Mouse (Mus musculus) adrenal gland, adult 2 months (tissue): Measurements from ENCODE around the gene Sbp. TPM values are rescaled to one million over a fixed set of nuclear protein-coding genes. Genes with fewer than 3 reads are reported as not detected.
"Not testable (repeated sequence)": the region's sequence is repeated elsewhere in the genome, so short reads cannot be mapped to it uniquely, and the experiment has no call there.

Experiments
- DNase-seq: peaks from one replicate; pipeline ENCODE4 v3.0.0; 2021
- long read RNA-seq: library from polyadenylated mRNA; stranded (forward); transcript quantifications from one replicate; pipeline ENCODE4 v2.0.0, GENCODE M21; 2021
- polyA plus RNA-seq: library from polyadenylated mRNA; depleted of rRNA; stranded (reverse); fragments of >200 nt; gene quantifications from 2 replicates; pipeline ENCODE4 v1.2.3, GENCODE M21; 2012; rRNA removed
- total RNA-seq, 2 experiments: library from RNA; stranded (reverse); gene quantifications; 2 replicates each; pipeline ENCODE4 v1.2.3; 2021

Gene Sbp
- not detected for total RNA-seq
- polyA plus RNA-seq, result not detected in 2 replicates
- long read RNA-seq, result 0 reads

DNA sequence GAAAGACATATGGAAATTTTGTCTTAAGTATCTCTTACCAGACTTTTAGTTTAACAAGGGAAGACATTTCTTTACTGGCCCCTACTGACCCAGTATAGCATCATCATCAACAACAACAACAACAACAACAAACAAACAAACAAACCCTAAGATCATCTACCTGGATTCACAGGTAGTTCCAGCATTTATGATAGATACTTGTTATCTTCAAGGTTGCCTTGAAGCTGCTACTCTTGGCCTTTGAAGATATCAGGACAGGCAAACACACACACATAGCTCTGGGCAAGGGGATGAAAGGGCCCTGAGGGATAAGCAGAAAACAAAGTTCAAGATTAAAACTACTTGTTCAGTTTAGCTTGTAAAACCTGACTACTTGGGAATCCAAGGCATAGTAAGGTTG, at the start of gene Sbp:
Gene Sbp (plus strand): TSS at position 301 of the 400 bp plus-strand sequence.
- DNase-seq, result no peak

GRCm38 (mm10) chr17:23917158-23917557, 24.3 kb upstream of the Sbp start, which contains the start of gene Dcpp3:
TSS of gene Dcpp3 (plus strand) at chr17:23917458.
- DNase-seq, result not testable (repeated sequence)

DNA sequence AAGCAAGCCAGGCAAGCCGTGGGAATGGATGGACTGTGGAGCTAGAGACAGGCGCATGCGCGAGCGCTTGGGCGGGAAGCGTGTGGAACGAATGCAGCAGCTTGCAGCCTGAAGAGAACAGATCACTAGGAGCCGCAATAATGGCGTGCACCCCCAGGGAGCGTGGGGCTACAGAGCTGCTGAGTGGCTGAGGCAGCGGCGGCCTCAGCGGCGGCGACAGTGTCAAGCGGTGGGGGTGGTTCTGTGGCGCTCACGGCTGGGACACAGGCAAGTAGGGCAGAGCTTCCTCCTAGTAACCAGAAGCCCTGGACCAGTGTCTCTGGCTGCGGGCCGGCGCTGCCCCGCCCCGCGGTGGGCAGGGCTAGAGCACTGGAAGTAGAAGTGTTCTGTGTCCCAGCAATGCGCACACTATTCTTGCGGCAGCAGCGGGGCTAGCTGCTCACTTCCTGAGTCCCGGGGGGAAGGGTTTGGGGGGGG, 16.9 kb upstream of the Sbp start:
- peak; percentile 96 for DNase-seq

DNA sequence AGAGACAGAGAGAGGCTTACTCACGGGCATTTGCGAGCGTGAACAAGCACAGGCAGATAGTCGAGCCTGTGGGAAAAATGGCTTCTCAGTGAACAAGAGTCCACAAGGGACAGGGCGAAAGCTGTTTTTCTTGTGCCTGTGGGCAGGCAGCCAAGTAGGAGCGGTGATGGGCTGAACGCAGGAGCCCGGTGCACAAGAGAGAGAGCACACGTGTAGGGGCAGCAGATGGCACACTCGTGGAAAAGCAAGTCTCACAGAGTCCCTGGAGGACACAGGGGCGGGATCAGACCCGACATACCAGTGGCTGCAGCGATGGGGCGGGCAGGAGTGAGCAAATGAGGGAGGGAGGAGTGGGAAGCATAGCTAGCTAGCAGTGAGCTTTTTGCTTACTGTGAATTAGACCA, 16.4 kb upstream of the Sbp start:
- peak; percentile 76 for DNase-seq

DNA sequence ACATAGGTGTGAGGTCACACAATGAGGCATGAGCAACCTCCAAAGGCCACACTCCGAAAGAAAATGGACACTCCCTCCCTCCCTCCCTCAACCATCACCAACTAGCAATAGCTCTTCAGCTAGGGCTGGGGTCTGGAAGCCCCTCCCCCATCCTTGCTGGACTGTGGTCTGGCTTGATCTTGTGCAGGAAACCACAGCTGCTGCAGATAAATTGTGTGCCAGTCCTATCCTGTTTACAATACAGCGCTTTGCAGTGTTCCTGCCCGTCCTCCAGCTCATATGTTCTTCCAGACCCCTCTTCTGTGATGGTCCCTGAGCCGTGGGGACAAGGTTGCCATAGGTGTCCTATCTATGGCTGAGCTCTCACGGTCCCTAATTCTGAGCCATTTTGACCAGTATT, 10.3 kb upstream of the Sbp start:
- no peak for DNase-seq

- DNase-seq, result not testable (repeated sequence)
These were observed 6.0 kb downstream of the Sbp start for GRCm38 (mm10) chr17:23947486-23947885.

DNA sequence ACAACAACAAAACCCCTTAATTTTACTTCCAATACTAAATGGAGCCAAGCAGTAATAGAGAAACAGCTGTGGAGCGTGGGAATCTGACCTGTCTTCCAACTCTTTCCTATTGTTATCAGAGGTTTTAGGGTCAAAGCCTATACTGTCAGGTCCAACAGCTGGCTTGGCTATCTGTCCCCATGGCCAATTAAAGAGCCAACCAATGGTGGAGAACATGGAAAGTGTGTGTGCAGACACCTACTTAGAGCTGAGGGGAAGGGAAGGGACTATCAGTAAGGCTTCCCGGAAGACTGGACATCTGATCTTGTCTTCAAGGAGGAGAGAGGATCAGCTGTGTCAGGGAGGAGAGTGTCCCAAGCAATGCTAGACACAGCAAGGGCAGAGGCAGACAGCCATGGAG, 7.6 kb downstream of the Sbp start:
- no peak for DNase-seq

DNA sequence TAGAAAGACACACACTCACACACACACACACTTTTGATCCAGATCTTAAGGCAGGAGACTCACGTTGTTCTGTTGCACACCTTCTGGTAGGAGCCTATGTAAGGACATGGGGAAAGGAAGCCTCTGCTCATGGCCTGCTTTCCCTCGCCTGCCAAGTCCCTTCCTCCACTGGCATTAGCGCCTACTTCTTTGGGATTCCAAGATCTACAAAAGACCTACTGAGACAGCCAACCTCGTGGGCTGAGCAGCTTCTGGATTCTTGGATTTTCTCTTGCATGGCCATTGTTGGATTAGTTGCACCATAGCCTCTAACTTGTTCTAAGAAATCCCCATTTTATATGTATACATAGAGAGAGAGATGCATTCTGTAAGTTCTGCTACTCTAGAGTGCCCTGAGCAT, 9.4 kb downstream of the Sbp start:
- not testable (repeated sequence) for DNase-seq

DNA sequence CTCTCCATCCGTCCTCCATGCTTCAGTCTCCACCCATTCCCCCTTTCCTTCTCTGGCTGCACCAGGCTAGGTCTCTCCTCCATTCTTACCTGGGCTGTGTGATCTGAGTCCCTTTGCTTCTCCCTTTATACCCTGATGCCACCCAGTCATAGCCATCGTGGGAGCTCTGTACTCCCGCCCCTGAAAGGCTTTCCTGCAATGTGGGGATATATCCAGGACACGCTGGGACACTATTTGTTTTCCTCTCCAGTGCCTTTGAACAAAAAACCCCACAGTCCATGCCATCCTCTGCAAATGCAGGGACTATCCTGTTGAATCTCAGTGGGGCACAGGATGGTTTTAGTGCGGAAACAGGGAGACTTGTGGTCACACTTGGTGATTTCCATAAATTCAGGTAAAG, 13.7 kb downstream of the Sbp start, which contains the start of gene Sbpl:
Gene Sbpl (minus strand): TSS at position 101 of the 400 bp plus-strand sequence.
- DNase-seq, result no peak

DNA sequence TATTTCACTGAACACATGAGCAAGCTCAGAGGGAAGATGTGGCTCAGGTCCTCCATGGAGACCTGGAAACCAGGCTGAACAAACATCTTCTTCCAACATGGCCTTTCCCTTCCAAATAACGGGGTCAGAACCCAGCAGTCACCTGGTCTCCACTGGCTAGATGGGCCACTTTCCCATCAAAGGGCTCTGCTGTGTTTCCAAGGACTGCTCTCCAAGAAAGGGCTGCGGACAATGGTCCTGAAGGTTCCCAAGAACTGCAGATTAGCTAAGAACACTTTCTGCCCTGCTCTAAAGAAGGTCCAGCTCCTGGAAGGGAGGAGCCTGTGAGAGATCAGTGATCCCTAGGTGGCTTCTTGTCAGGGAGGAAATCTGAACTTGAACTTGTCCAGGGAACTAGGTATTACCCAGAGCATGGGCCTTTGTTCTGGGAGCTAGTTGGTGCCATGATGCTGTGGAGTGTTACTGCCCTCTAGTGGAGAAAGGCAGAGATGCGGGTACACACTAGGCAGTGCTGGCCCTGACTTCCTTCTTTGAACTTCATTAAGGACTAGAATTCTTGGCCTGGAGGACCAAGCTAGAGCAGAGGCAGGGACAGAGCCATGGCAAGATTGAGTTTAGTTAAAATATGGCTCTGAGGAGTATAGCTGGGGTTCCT, 18.7 kb downstream of the Sbp start:
- DNase-seq, result peak; percentile 76

DNA sequence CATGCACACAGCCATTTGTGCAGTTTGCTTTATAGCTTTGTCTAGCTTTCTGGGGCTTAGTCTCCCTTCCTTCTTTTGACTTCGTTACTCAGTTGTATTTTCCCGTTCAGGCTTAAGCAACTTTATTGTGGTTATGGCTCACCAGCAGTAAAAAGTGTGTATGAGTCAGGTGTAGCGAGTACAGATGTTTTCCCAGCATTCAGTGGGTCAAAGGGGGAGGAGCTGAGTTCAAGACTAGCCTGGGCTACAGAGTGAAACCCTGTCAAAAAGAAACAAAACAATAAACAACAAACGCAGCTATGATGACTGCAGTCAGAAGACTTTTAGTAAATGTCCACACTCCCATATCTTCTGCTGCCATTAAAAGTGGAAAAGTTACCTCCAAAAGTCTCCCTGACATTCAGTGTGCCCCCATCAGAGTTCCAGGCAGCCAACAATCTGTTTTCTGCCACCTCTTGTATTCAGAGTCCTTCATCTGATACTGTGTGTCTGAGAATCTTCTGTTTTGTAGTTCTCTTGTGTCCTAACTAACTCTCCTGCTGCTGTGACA, 20.2 kb downstream of the Sbp start:
- no peak for DNase-seq

- no peak for DNase-seq
These were observed 24.4 kb downstream of the Sbp start for GRCm38 (mm10) chr17:23965805-23966425.

DNA sequence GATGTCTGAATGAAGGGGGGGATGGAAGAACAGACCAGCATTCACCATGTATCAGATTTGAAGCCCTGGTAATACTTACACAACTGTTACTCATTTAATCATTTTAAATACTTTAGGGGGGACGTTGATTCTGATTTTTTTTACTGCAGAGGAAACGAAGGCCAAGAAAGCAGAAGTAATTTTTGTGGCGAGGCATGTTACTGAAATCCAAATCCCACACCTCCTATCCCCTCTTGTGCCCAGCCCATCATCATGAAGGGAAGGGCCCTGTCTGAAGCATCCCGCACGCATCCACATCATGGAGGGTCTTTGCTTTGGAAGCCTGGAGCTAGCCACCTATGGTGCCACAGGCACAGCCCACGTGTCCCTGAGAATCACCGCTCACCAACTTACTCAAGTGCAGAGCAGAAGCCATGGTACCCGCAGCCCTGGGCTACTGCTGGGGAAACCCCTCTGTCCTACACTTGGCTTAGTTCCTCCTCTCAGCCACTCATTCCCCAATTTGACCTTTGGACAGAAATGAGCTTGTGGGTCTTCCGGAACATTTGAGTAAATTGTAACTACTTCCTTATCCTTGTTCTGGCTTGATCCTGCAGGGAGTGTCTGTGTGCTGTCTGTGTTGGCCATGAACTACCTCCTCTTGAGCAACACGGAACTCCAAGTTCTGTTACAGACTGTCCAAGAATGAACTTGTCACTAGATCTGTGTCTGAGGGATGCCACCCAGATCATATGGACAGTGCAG, 25.4 kb downstream of the Sbp start:
- no peak for DNase-seq

GRCm38 (mm10) chr17:23968780-23969179, 27.3 kb downstream of the Sbp start:
- no peak for DNase-seq

GRCm38 (mm10) chr17:23969231-23969630, 27.8 kb downstream of the Sbp start:
- DNase-seq, result peak; percentile 74

GRCm38 (mm10) chr17:23971315-23971714, 29.8 kb downstream of the Sbp start:
- no peak for DNase-seq

- DNase-seq, result no peak
These were observed 35.2 kb downstream of the Sbp start for GRCm38 (mm10) chr17:23976665-23977064.

- DNase-seq, result no peak
These were observed 38.0 kb downstream of the Sbp start for GRCm38 (mm10) chr17:23979471-23979870.

GRCm38 (mm10) chr17:23980297-23980909, 38.9 kb downstream of the Sbp start, which contains the start of gene Prss30:
TSS of gene Prss30 (minus strand) at chr17:23980566.
- no peak for DNase-seq

DNA sequence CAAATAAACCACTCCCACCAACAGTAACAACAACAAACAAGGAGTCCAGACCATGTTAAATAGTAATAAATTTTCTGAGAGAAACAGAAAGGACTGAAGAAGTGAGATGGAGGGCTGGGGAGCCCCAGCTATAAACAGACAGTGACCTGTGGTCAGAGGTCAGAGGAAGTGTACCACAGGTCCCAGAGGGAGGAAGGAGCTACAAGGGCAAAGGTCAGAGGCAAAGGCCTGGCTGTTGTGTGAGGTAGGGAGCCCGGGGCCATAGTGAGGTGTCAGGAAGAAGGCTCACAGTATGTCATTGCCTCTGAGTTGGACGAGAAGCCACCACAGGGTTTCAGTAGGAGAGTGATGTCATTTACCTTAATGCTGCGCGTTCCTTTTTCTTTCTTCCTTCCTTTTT, 41.4 kb downstream of the Sbp start:
- DNase-seq, result no peak

- DNase-seq, result peak; percentile 70
These were observed 43.5 kb downstream of the Sbp start for GRCm38 (mm10) chr17:23984989-23985388.

DNA sequence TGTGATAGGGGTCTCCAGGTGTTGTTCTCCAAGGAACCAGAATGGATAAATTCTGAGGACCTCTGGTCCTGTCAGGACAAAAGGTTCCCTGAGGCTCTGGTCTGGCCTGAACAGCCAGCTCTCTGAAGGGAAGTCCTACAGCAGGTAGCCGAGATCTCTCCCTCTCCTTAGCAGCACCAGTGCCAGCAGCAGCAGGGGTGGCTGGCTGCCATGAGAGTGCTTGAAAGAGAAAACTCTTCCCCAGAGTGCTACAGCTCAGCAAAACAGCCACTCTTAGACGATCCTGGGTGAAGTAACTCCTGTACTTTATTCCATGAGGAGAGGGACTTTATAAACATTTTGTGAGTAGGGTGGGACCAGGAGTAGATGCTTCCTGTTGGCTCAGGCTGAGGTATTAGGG, 48.3 kb downstream of the Sbp start:
- DNase-seq, result no peak
